Mouse (Mus musculus): ENCODE results near the gene Ank3. TPM values are rescaled to one million over a fixed set of nuclear protein-coding genes. Genes with fewer than 3 reads are reported as not detected.

Gene Ank3
- total and polyA plus RNA-seq, 2 experiments from 2014 or later: 23.4 to 64.7 TPM

GRCm38 (mm10) chr10:69696019-69696418, 297.4 kb downstream of the Ank3 start:
- TF ChIP-seq EP300 (IDR thresholded peaks at IDR 0.05; ENCODE audit: low read depth) (no peak), CTCF (IDR thresholded peaks at IDR 0.05; ENCODE audit: low read depth) (no peak)
- Histone ChIP-seq H3K27ac (ENCODE audit: low read depth) (no peak overlapping the region), H3K4me2 (ENCODE audit: low read depth, low read length) (no peak overlapping the region), H3K4me1 (ENCODE audit: control insufficient read depth, insufficient read depth) (0 out of 2 replicates have a peak, but pooled peaks cover 2% of the 10 kb centered on the region), H3K9ac (replicated peaks; ENCODE audit: low read depth, low read length) (no peak overlapping the region), H3K27me3 (ENCODE audit: control insufficient read depth, insufficient read depth, low read length) (no peaks in the 10 kb centered on the region), H3K9me3 (replicated peaks; ENCODE audit: control insufficient read depth, low read length) (no peaks in the 10 kb centered on the region), H3K4me3 (ENCODE audit: low read depth, low read length) (no peak overlapping the region), H3K36me3 (replicated peaks; ENCODE audit: control insufficient read depth, insufficient read depth, low read length) (no peaks in the 10 kb centered on the region)
- no peak for DNase-seq (ENCODE audit: low spot score)
- 81% methylated on average over 9 of the region's 9 CpGs for WGBS
- no peak for ATAC-seq (ENCODE audit: insufficient read depth, low read depth)

- Histone ChIP-seq H3K4me2 (ENCODE audit: low read depth, low read length) (no peak overlapping the region), H3K27me3 (ENCODE audit: control insufficient read depth, insufficient read depth, low read length) (no peaks in the 10 kb centered on the region), H3K9me3 (replicated peaks; ENCODE audit: control insufficient read depth, low read length) (no peaks in the 10 kb centered on the region), H3K9ac (replicated peaks; ENCODE audit: low read depth, low read length) (no peak overlapping the region), H3K36me3 (replicated peaks; ENCODE audit: control insufficient read depth, insufficient read depth, low read length) (no peaks in the 10 kb centered on the region), H3K4me3 (ENCODE audit: low read depth, low read length) (no peak overlapping the region), H3K27ac (ENCODE audit: low read depth) (no peak overlapping the region), H3K4me1 (ENCODE audit: control insufficient read depth, insufficient read depth) (no peaks in the 10 kb centered on the region)
- no peak for TF ChIP-seq EP300 (IDR thresholded peaks at IDR 0.05; ENCODE audit: low read depth)
- WGBS: 72% methylated on average over 1 of the region's 1 CpGs
- no peak for DNase-seq (ENCODE audit: low spot score)
- no peak for ATAC-seq (ENCODE audit: insufficient read depth, low read depth)
These were observed 300.1 kb downstream of the Ank3 start for GRCm38 (mm10) chr10:69698699-69699098.

GRCm38 (mm10) chr10:69701226-69701625, 302.7 kb downstream of the Ank3 start:
- no peak for ATAC-seq (ENCODE audit: insufficient read depth, low read depth)
- H3K9me3 ChIP-seq (replicated peaks; ENCODE audit: control insufficient read depth, low read length): no peaks in the 10 kb centered on the region
- H3K4me2 ChIP-seq (ENCODE audit: low read depth, low read length): no peak overlapping the region
- no peak overlapping the region for H3K9ac ChIP-seq (replicated peaks; ENCODE audit: low read depth, low read length)
- no peaks in the 10 kb centered on the region for H3K27me3 ChIP-seq (ENCODE audit: control insufficient read depth, insufficient read depth, low read length)
- no peak overlapping the region for H3K27ac ChIP-seq (ENCODE audit: low read depth)
- no peaks in the 10 kb centered on the region for H3K4me1 ChIP-seq (ENCODE audit: control insufficient read depth, insufficient read depth)
- H3K36me3 ChIP-seq (replicated peaks; ENCODE audit: control insufficient read depth, insufficient read depth, low read length): no peaks in the 10 kb centered on the region
- 50% methylated on average over 4 of the region's 4 CpGs for WGBS
- no peak overlapping the region for H3K4me3 ChIP-seq (ENCODE audit: low read depth, low read length)
- no peak for DNase-seq (ENCODE audit: low spot score)
- TF ChIP-seq EP300 (IDR thresholded peaks at IDR 0.05; ENCODE audit: low read depth): no peak
- no peak for TF ChIP-seq CTCF (IDR thresholded peaks at IDR 0.05; ENCODE audit: low read depth)

GRCm38 (mm10) chr10:69705806-69706768, 307.5 kb downstream of the Ank3 start:
- no peak for ATAC-seq (ENCODE audit: insufficient read depth, low read depth)

GRCm38 (mm10) chr10:69706851-69707788, 308.5 kb downstream of the Ank3 start:
- TF ChIP-seq EP300 (IDR thresholded peaks at IDR 0.05; ENCODE audit: low read depth) (no peak), CTCF (IDR thresholded peaks at IDR 0.05; ENCODE audit: low read depth) (no peak)
- 52% methylated on average over 14 of the region's 14 CpGs for WGBS
- Histone ChIP-seq H3K27ac (ENCODE audit: low read depth) (no peak overlapping the region), H3K9me3 (replicated peaks; ENCODE audit: control insufficient read depth, low read length) (no peaks in the 10 kb centered on the region), H3K36me3 (replicated peaks; ENCODE audit: control insufficient read depth, insufficient read depth, low read length) (no peaks in the 10 kb centered on the region), H3K4me3 (ENCODE audit: low read depth, low read length) (no peak overlapping the region), H3K4me1 (ENCODE audit: control insufficient read depth, insufficient read depth) (peaks cover 16% of the 10 kb centered on the region), H3K4me2 (ENCODE audit: low read depth, low read length) (no peak overlapping the region), H3K27me3 (ENCODE audit: control insufficient read depth, insufficient read depth, low read length) (no peaks in the 10 kb centered on the region), H3K9ac (replicated peaks; ENCODE audit: low read depth, low read length) (0 out of 2 replicates have a peak overlapping the region, but pooled peaks have one; percentile 13)
- ATAC-seq (ENCODE audit: insufficient read depth, low read depth): no peak
- no peak for DNase-seq (ENCODE audit: low spot score)

More at GRCm38 (mm10) chr10:69705806-69706768, 307.5 kb downstream of the Ank3 start:
- Histone ChIP-seq H3K27me3 (ENCODE audit: control insufficient read depth, insufficient read depth, low read length) (no peaks in the 10 kb centered on the region), H3K4me2 (ENCODE audit: low read depth, low read length) (peak overlapping the region; percentile 10; the same call in 1 of the 2 replicates), H3K9ac (replicated peaks; ENCODE audit: low read depth, low read length) (no peak overlapping the region), H3K9me3 (replicated peaks; ENCODE audit: control insufficient read depth, low read length) (no peaks in the 10 kb centered on the region), H3K4me1 (ENCODE audit: control insufficient read depth, insufficient read depth) (peaks cover 16% of the 10 kb centered on the region), H3K27ac (ENCODE audit: low read depth) (no peak overlapping the region), H3K36me3 (replicated peaks; ENCODE audit: control insufficient read depth, insufficient read depth, low read length) (no peaks in the 10 kb centered on the region), H3K4me3 (ENCODE audit: low read depth, low read length) (0 out of 2 replicates have a peak overlapping the region, but pooled peaks have one; percentile 5)
- 25% methylated on average over 17 of the region's 17 CpGs for WGBS
- no peak for DNase-seq (ENCODE audit: low spot score)
- no peak for TF ChIP-seq EP300 (IDR thresholded peaks at IDR 0.05; ENCODE audit: low read depth)
- TF ChIP-seq CTCF (IDR thresholded peaks at IDR 0.05; ENCODE audit: low read depth): no peak
